In the genomic region with DNA sequence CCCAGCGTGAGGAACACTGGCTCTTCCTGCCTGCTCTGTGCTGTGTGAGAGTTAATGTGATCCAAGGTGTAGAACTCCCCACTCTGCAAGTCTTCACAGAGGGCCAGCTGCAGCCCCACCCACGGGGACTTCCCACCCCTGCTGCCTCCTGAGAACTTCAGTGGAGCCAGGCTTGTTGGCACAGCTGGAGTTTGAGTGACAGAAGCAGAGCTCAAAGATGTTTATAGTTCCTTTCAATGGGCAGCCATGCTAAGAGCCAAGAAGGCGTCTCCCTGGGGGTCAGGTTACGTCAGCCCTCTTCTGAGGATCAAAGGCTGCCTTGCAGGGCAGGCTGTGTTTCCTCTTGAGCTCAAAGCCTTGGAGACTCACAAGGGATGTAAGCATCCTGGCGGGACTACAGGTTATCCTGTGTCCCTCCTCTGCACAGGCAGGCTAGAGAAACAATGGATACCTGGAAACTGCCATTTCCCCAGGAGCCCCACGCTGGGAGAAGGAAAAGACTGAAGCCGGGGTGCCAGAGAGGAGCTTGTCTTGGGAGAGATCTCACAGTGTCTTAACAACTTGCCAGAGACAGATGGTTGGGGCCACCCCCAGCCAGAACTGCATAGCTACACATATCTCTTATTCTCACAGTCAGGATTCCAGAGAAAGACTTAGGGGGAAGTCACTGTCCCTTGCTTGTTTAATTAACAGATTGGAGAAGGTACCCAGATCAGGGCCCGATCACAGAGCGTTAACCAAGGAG, we compare ENCODE assay signal across 9 mouse cellular contexts. TPM values are rescaled to one million over a fixed set of nuclear protein-coding genes. Genes with fewer than 3 reads are reported as not detected.
DNase-seq lines count a peak whose midpoint lies in the region; ATAC-seq lines count a peak whose summit lies in the region.
"Had no signal": no experiment of that assay in that cellular context is flagged by ENCODE, and none has a peak within 500 bp of the region (broad histone marks: within the 10 kb centered on the region; RNA-seq: fewer than 3 reads in every experiment).

No protein-coding gene starts in this region.

- DNase-seq in urinary bladder, postnatal 14 days (ENCODE audit: low spot score): peak; percentile 41
- no peak for DNase-seq in urinary bladder, postnatal 25 days (ENCODE audit: low spot score)
- DNase-seq in heart, postnatal 25 days (ENCODE audit: low spot score): peak; percentile 14
- DNase-seq in left cerebral cortex, postnatal 4 days: peak; percentile 27
- DNase-seq in neural tube, embryonic 10.5 days (ENCODE audit: extremely low spot score, low spot score): peak; percentile 56
- no peak for DNase-seq in urinary bladder, adult 18-20 months (ENCODE audit: low spot score in 2 of 2)

- WGBS in forebrain, embryonic 12.5 days: 18% methylated on average over 9 of the region's 9 CpGs

- H3K9ac ChIP-seq in forebrain, embryonic 12.5 days: no peak overlapping the region

- H3K9me3 ChIP-seq in forebrain, embryonic 12.5 days: no peaks in the 10 kb centered on the region
- H3K9me3 ChIP-seq: megakaryocyte, embryonic 14.5 days had no signal

- no peak for ATAC-seq in forebrain, embryonic 12.5 days (ENCODE audit: low FRiP score)
- ATAC-seq in granulocyte monocyte progenitor cell, adult 5-6 weeks (replicated peaks; ENCODE audit: poor library complexity, severe bottlenecking): no peak

- H3K4me3 ChIP-seq in forebrain, embryonic 12.5 days (replicated peaks): no peak overlapping the region
- H3K4me3 ChIP-seq: megakaryocyte, embryonic 14.5 days had no signal

- H3K4me1 ChIP-seq in forebrain, embryonic 12.5 days: peaks cover 15% of the 10 kb centered on the region

- H3K27me3 ChIP-seq in forebrain, embryonic 12.5 days: no peaks in the 10 kb centered on the region

- no peak overlapping the region for H3K4me2 ChIP-seq in forebrain, embryonic 12.5 days

- peak overlapping the region; percentile 47; the same call in 1 of the 2 replicates for H3K27ac ChIP-seq in forebrain, embryonic 12.5 days

- no peaks in the 10 kb centered on the region for H3K36me3 ChIP-seq in forebrain, embryonic 12.5 days (replicated peaks)

- intact Hi-C loops in heart, postnatal 25 days (cut with DNase I): loop anchor here (5.0 kb wide), 1 partner anchor 141 kb away; the partner anchor contains the start of gene Kdelr1
- intact Hi-C loops in left cerebral cortex, postnatal 4 days (cut with DNase I): no loop called here

RNA-seq across cellular contexts. Expression of gene Abcc6, which starts 16.7 kb away (rescaled TPM):
- 0.10 and 0.18 TPM in 2 replicates for polyA plus RNA-seq in forebrain, embryonic 12.5 days (2016; fragmentation: Nextera tagmentation; extraction: Ambion mirVana)
- not detected for total RNA-seq in heart, postnatal 25 days (2021)
- total RNA-seq in left cerebral cortex, postnatal 4 days (2021): 1 to 10 TPM; 2.1 to 3.0 TPM
- not detected in 2 replicates for total RNA-seq in granulocyte monocyte progenitor cell, adult 5-6 weeks (2014; fragmentation: Nextera tagmentation)
- not detected in 2 replicates for total RNA-seq in granulocyte monocyte progenitor cell, adult 5-6 weeks (2017)

RNA-seq across cellular contexts. Expression of gene Nomo1, which starts 20.1 kb away (rescaled TPM):
- 32.8 and 33.2 TPM in 2 replicates for polyA plus RNA-seq in forebrain, embryonic 12.5 days (2016; fragmentation: Nextera tagmentation; extraction: Ambion mirVana)
- total RNA-seq in heart, postnatal 25 days (2021): 10 to 100 TPM; 77.4 to 78.0 TPM
- 10 to 100 TPM; 83.3 to 92.5 TPM for total RNA-seq in left cerebral cortex, postnatal 4 days (2021)
- total RNA-seq in granulocyte monocyte progenitor cell, adult 5-6 weeks (2014; fragmentation: Nextera tagmentation): 40.8 and 56.0 TPM in 2 replicates
- 59.7 and 71.5 TPM in 2 replicates for total RNA-seq in granulocyte monocyte progenitor cell, adult 5-6 weeks (2017)

Comparison
In these comparisons a context has a peak if more than half of its experiments do, and no peak if none do; other contexts are left out.
1. DNase-seq: peak in urinary bladder, postnatal 14 days (single experiment), heart, postnatal 25 days (single experiment), left cerebral cortex, postnatal 4 days (single experiment) and neural tube, embryonic 10.5 days (single experiment); none in urinary bladder, postnatal 25 days (single experiment) and urinary bladder, adult 18-20 months (0 of 2).